Mouse (Mus musculus) olfactory bulb, adult 2 months (tissue): ENCODE data around the gene Asic5.

Experiments
- CTCF ChIP-seq: fragments of 200-500 bp; IDR thresholded peaks from 2 replicates; pipeline ENCODE4 v1.5.1; 2012; ENCODE audit warnings: low read depth, mild to moderate bottlenecking, low read length, moderate library complexity; ENCODE audit not compliant: insufficient read depth
- POLR2A ChIP-seq: fragments of 200-500 bp; IDR thresholded peaks from 2 replicates; pipeline ENCODE4 v1.6.1; 2012; ENCODE audit warnings: mild to moderate bottlenecking, low read depth, low read length, moderate library complexity; ENCODE audit not compliant: insufficient read depth

GRCm38 (mm10) chr3:82048681-82049080 is 66.6 kb downstream of the Asic5 start:
- TF ChIP-seq CTCF (no peak), POLR2A (no peak)
